Mouse (Mus musculus) CH12.LX (cell line): Measurements from ENCODE around the gene Rpn1. TPM values are rescaled to one million over a fixed set of nuclear protein-coding genes. Genes with fewer than 3 reads are reported as not detected.
A peak's percentile ranks its signal among the peaks of the same experiment; 100 is the strongest.

Source experiments
- DNase-seq: peaks from one replicate; pipeline ENCODE4 v3.0.0-alpha.2; 2013; ENCODE audit errors: extremely low read depth
- H3K27ac ChIP-seq: 2 replicates; pipeline ENCODE4 v1.5.1; 2012; ENCODE audit warnings: low read depth, mild to moderate bottlenecking, control low read depth, moderate library complexity; ENCODE audit not compliant: insufficient read depth
- H3K27me3 ChIP-seq: replicated peaks from 2 replicates; pipeline ENCODE3; 2012; ENCODE audit warnings: inconsistent platforms
- H3K36me3 ChIP-seq, 2 experiments: replicated peaks in 1 of 2; 2 replicates each; pipeline versions ENCODE3 to v1.6.1; 2012; ENCODE audit warnings: inconsistent platforms in 1 of 2, low read length in 1 of 2, mild to moderate bottlenecking in 1 of 2, mixed read lengths in 1 of 2, moderate library complexity in 1 of 2; ENCODE audit not compliant: control insufficient read depth in 1 of 2, insufficient read depth in 1 of 2
- H3K4me1 ChIP-seq, 2 experiments: 2 replicates each; pipeline ENCODE4 v1.6.1; 2012; ENCODE audit warnings: inconsistent platforms in 1 of 2, moderate library complexity in 1 of 2; ENCODE audit not compliant: insufficient read depth in 2 of 2, control insufficient read depth in 1 of 2
- H3K4me2 ChIP-seq: 2 replicates; pipeline ENCODE4 v1.6.1; 2012; ENCODE audit warnings: low read depth, mild to moderate bottlenecking, control low read depth; ENCODE audit not compliant: poor library complexity, insufficient read depth, severe bottlenecking
- H3K4me3 ChIP-seq, 3 experiments: fragments of 150-350 bp in 1 of 3; sonication (generic) in 1 of 3; replicated peaks in 1 of 3; 2 replicates each; pipeline versions ENCODE3 to v1.5.1; 2011 to 2012; ENCODE audit warnings: low read depth in 2 of 3, low read length in 2 of 3, mild to moderate bottlenecking in 2 of 3, moderate library complexity in 2 of 3, control low read depth in 1 of 3, improper control_type of control experiment in 1 of 3, inconsistent platforms in 1 of 3, mixed read lengths in 1 of 3; ENCODE audit not compliant: poor library complexity in 1 of 3
- H3K79me2 ChIP-seq: replicated peaks from 2 replicates; pipeline ENCODE4 v1.6.1; 2012; ENCODE audit warnings: mild to moderate bottlenecking, moderate library complexity; ENCODE audit not compliant: control insufficient read depth, poor library complexity, insufficient read depth, severe bottlenecking; ENCODE audit errors: extremely low read depth
- H3K9ac ChIP-seq: 2 replicates; pipeline ENCODE4 v1.6.1; 2012; ENCODE audit warnings: low read depth, mild to moderate bottlenecking, control low read depth, moderate library complexity; ENCODE audit not compliant: insufficient read depth
- H3K9me3 ChIP-seq: replicated peaks from 2 replicates; pipeline ENCODE3; 2012; ENCODE audit warnings: low read length, inconsistent platforms, mixed read lengths
- BHLHE40 ChIP-seq: IDR thresholded peaks from 2 replicates; pipeline ENCODE4 v1.6.1; 2011; ENCODE audit warnings: mild to moderate bottlenecking, low read depth, low read length, improper control_type of control experiment
- CHD1 ChIP-seq: IDR thresholded peaks from 2 replicates; pipeline ENCODE4 v1.6.1; 2012; ENCODE audit warnings: low read depth, low read length, improper control_type of control experiment, inconsistent platforms
- ELF1 ChIP-seq: IDR thresholded peaks from 2 replicates; pipeline ENCODE4 v1.6.1; 2014; ENCODE audit warnings: low read depth, mild to moderate bottlenecking, inconsistent platforms, low read length, improper control_type of control experiment
- EP300 ChIP-seq: IDR thresholded peaks from 2 replicates; pipeline ENCODE4 v1.6.1; 2011; ENCODE audit warnings: low read length, improper control_type of control experiment
- ETS1 ChIP-seq: conservative IDR thresholded peaks from 2 replicates; pipeline ENCODE4 v1.6.1; 2012; ENCODE audit warnings: low read depth, mild to moderate bottlenecking, inconsistent platforms, low read length, improper control_type of control experiment, moderate library complexity
- GABPA ChIP-seq: IDR thresholded peaks from 2 replicates; pipeline ENCODE4 v1.6.1; 2012; ENCODE audit warnings: low read depth, low read length, improper control_type of control experiment, inconsistent platforms; ENCODE audit not compliant: insufficient replicate concordance
- HCFC1 ChIP-seq: IDR thresholded peaks from 2 replicates; pipeline ENCODE4 v1.6.1; 2012; ENCODE audit warnings: low read depth, mild to moderate bottlenecking, inconsistent platforms, low read length, improper control_type of control experiment
- IRF4 ChIP-seq: IDR thresholded peaks from 2 replicates; pipeline ENCODE4 v1.6.1; 2014; ENCODE audit warnings: low read depth, mild to moderate bottlenecking, inconsistent platforms, low read length, improper control_type of control experiment
- JUND ChIP-seq: conservative IDR thresholded peaks from 2 replicates; pipeline ENCODE4 v1.6.1; 2011; ENCODE audit warnings: low read depth, low read length, improper control_type of control experiment
- MAFK ChIP-seq: IDR thresholded peaks from 2 replicates; pipeline ENCODE4 v1.6.1; 2011; ENCODE audit warnings: low read length, improper control_type of control experiment; ENCODE audit not compliant: insufficient replicate concordance
- MAX ChIP-seq: IDR thresholded peaks from 2 replicates; pipeline ENCODE4 v1.6.1; 2011; ENCODE audit warnings: low read length, improper control_type of control experiment
- MAZ ChIP-seq: IDR thresholded peaks from 2 replicates; pipeline ENCODE4 v1.6.1; 2012; ENCODE audit warnings: low read depth, mild to moderate bottlenecking, inconsistent platforms, low read length, improper control_type of control experiment, moderate library complexity
- MEF2A ChIP-seq: IDR thresholded peaks from 2 replicates; pipeline ENCODE4 v1.6.1; 2014; ENCODE audit warnings: low read depth, mild to moderate bottlenecking, inconsistent platforms, low read length, improper control_type of control experiment, borderline replicate concordance
- MXI1 ChIP-seq: IDR thresholded peaks from 2 replicates; pipeline ENCODE4 v1.6.1; 2011; ENCODE audit warnings: mild to moderate bottlenecking, low read depth, low read length, improper control_type of control experiment
- MYC ChIP-seq: IDR thresholded peaks from 2 replicates; pipeline ENCODE4 v1.6.1; 2011; ENCODE audit warnings: low read depth, mild to moderate bottlenecking, improper control_type of control experiment, low read length
- NELFE ChIP-seq: IDR thresholded peaks from 2 replicates; pipeline ENCODE4 v1.6.1; 2011; ENCODE audit warnings: low read depth, low read length, improper control_type of control experiment
- NRF1 ChIP-seq: IDR thresholded peaks from 2 replicates; pipeline ENCODE4 v1.6.1; 2014; ENCODE audit warnings: low read depth, mild to moderate bottlenecking, inconsistent platforms, low read length, improper control_type of control experiment, moderate library complexity
- PAX5 ChIP-seq: IDR thresholded peaks from 2 replicates; pipeline ENCODE4 v1.6.1; 2012; ENCODE audit warnings: low read length, inconsistent platforms, mixed read lengths
- POLR2A ChIP-seq: IDR thresholded peaks from 2 replicates; pipeline ENCODE4 v1.6.1; 2011; ENCODE audit warnings: low read depth, mild to moderate bottlenecking, improper control_type of control experiment, low read length
- POLR2AphosphoS2 ChIP-seq: IDR thresholded peaks from 2 replicates; pipeline ENCODE4 v1.6.1; 2011; ENCODE audit warnings: low read depth, low read length, improper control_type of control experiment
- RAD21 ChIP-seq: IDR thresholded peaks from 2 replicates; pipeline ENCODE4 v1.6.1; 2011; ENCODE audit warnings: low read depth, mild to moderate bottlenecking, low read length, improper control_type of control experiment, moderate library complexity
- SIN3A ChIP-seq: IDR thresholded peaks from 2 replicates; pipeline ENCODE4 v1.6.1; 2012; ENCODE audit warnings: low read length, improper control_type of control experiment, inconsistent platforms
- SMC3 ChIP-seq: IDR thresholded peaks from 2 replicates; pipeline ENCODE4 v1.6.1; 2011; ENCODE audit warnings: low read depth, low read length, improper control_type of control experiment
- USF1 ChIP-seq: IDR thresholded peaks from 2 replicates; pipeline ENCODE4 v1.6.1; 2014; ENCODE audit warnings: low read depth, mild to moderate bottlenecking, inconsistent platforms, low read length, improper control_type of control experiment
- USF2 ChIP-seq: conservative IDR thresholded peaks from 2 replicates; pipeline ENCODE4 v1.6.1; 2011; ENCODE audit warnings: low read depth, low read length, improper control_type of control experiment
- ZMIZ1 ChIP-seq: IDR thresholded peaks from 2 replicates; pipeline ENCODE4 v1.6.1; 2012; ENCODE audit warnings: low read depth, mild to moderate bottlenecking, inconsistent platforms, low read length, improper control_type of control experiment
- dilution Hi-C: fragments of 300-500 bp; cut with MboI; formaldehyde crosslinking; loops from 2 replicates; pipeline ENCODE4 v1.14.3; 2020; ENCODE audit warnings: low sequenced_read_pairs; ENCODE audit not compliant: extremely low pct_unique_long_range_greater_than_20kb, extremely low pct_ligation_motif_present
- in situ Hi-C: fragments of 300-500 bp; cut with MboI; formaldehyde crosslinking; loops from 3 replicates; pipeline ENCODE4 v1.14.3; 2019; ENCODE audit warnings: low sequenced_read_pairs, low pct_ligation_motif_present, low pct_unique_long_range_greater_than_20kb, mixed read lengths
- polyA plus RNA-seq: library from polyadenylated mRNA; unstranded; fragments of >175 nt; gene quantifications from 2 replicates; pipeline ENCODE4 v1.2.1, GENCODE M21; 2012; ENCODE audit warnings: low read depth; ENCODE audit not compliant: insufficient read length
- total RNA-seq, 2 experiments: library from RNA; depleted of rRNA; stranded (reverse); fragments of 300-350 nt in 1 of 2; fragments of >200 nt in 1 of 2; gene quantifications; 2 replicates each; pipeline ENCODE4 v1.2.3; 2012 to 2014

The Rpn1 gene
- total and polyA plus RNA-seq, 3 experiments, result 260 to 366 (median 339) TPM

- H3K79me2 ChIP-seq, result no peaks in the 10 kb centered on the region
- H3K27ac ChIP-seq, result no peak overlapping the region
- dilution Hi-C loops, result no loop called here
- no peak for TF ChIP-seq HCFC1
- peak; percentile 70 for TF ChIP-seq IRF4
- TF ChIP-seq MEF2A, result peak; percentile 28; the same call in 1 of the 2 replicates
- no peak for TF ChIP-seq MXI1
- TF ChIP-seq ELF1, result 0 out of 2 replicates have a peak, but pooled peaks have one; percentile 28
- TF ChIP-seq RAD21, result no peak
- no peak for TF ChIP-seq JUND
- peak; percentile 56; the same call in 1 of the 2 replicates for TF ChIP-seq EP300
- TF ChIP-seq BHLHE40, result no peak
- TF ChIP-seq USF2, result no peak
- TF ChIP-seq NELFE, result no peak
- TF ChIP-seq, all 38 proteins: peak for 4
- DNase-seq, result no peak
- Histone ChIP-seq H3K36me3 (no peaks in the 10 kb centered on the region), H3K4me3 (no peak overlapping the region), H3K27me3 (no peaks in the 10 kb centered on the region), H3K4me2 (no peak overlapping the region), H3K9ac (0 out of 2 replicates have a peak overlapping the region, but pooled peaks have one; percentile 22), H3K9me3 (no peaks in the 10 kb centered on the region), H3K4me1 (peaks cover 21 to 60% of the 10 kb centered on the region in 2 experiments)
- in situ Hi-C loops, result no loop called here
These were observed 19.2 kb upstream of the Rpn1 start for GRCm38 (mm10) chr6:88065116-88065515.

- DNase-seq, result no peak
- Histone ChIP-seq H3K9me3 (no peaks in the 10 kb centered on the region), H3K27ac (no peak overlapping the region), H3K4me1 (peaks cover 17 to 55% of the 10 kb centered on the region in 2 experiments), H3K9ac (no peak overlapping the region), H3K79me2 (no peaks in the 10 kb centered on the region), H3K36me3 (no peaks in the 10 kb centered on the region), H3K27me3 (no peaks in the 10 kb centered on the region), H3K4me2 (no peak overlapping the region), H3K4me3 (no peak overlapping the region)
- in situ Hi-C loops (no loop called here), dilution Hi-C loops (no loop called here)
- TF ChIP-seq SMC3 (no peak), MAZ (no peak)
These were observed 18.3 kb upstream of the Rpn1 start for GRCm38 (mm10) chr6:88065968-88066367.

GRCm38 (mm10) chr6:88067722-88068121 lies 16.6 kb upstream of the Rpn1 start:
- no peak overlapping the region for H3K4me3 ChIP-seq
- TF ChIP-seq USF2 (no peak), MEF2A (no peak), GABPA (no peak), USF1 (no peak), EP300 (no peak), SMC3 (no peak), CHD1 (no peak), POLR2A (no peak), MAZ (no peak), MAFK (no peak), PAX5 (no peak), NRF1 (no peak), MYC (no peak), NELFE (no peak), MAX (no peak), POLR2AphosphoS2 (no peak), SIN3A (no peak), ZMIZ1 (no peak), JUND (no peak), ETS1 (no peak)
- no peaks in the 10 kb centered on the region for H3K79me2 ChIP-seq
- dilution Hi-C loops (no loop called here), in situ Hi-C loops (no loop called here)
- no peak overlapping the region for H3K9ac ChIP-seq
- H3K9me3 ChIP-seq, result no peaks in the 10 kb centered on the region
- no peaks in the 10 kb centered on the region for H3K27me3 ChIP-seq
- no peaks in the 10 kb centered on the region for H3K36me3 ChIP-seq
- H3K27ac ChIP-seq, result no peak overlapping the region
- H3K4me2 ChIP-seq, result no peak overlapping the region
- H3K4me1 ChIP-seq, result peaks cover 17 to 55% of the 10 kb centered on the region in 2 experiments
- DNase-seq, result no peak
